Mouse (Mus musculus): ENCODE measurements around the gene Gtf2i. TPM values are rescaled to one million over a fixed set of nuclear protein-coding genes. Genes with fewer than 3 reads are reported as not detected.
"Not testable (repeated sequence)": the region's sequence is repeated elsewhere in the genome, so short reads cannot be mapped to it uniquely, and the experiment has no call there.

Gtf2i gene
- 100 to 1,000 TPM; 198 to 199 TPM for total RNA-seq (2021)

GRCm38 (mm10) chr5:134314688-134315622 lies at the start of gene Gtf2i:
Gene Gtf2i, minus strand, starts transcription at chr5:134314760.
- peak; percentile 95 for DNase-seq

GRCm38 (mm10) chr5:134359101-134359500 lies 44.5 kb upstream of the Gtf2i start:
- DNase-seq, result no peak

- DNase-seq, result not testable (repeated sequence)
Observed at GRCm38 (mm10) chr5:134355372-134355771, 40.8 kb upstream of the Gtf2i start.

- no peak for DNase-seq
Observed at GRCm38 (mm10) chr5:134353117-134353516, 38.6 kb upstream of the Gtf2i start.

GRCm38 (mm10) chr5:134352527-134353001 lies 38.0 kb upstream of the Gtf2i start:
- DNase-seq, result peak; percentile 27

- DNase-seq, result peak; percentile 59
Observed at GRCm38 (mm10) chr5:134350660-134351059, 36.1 kb upstream of the Gtf2i start.

- no peak for DNase-seq
Observed at GRCm38 (mm10) chr5:134347066-134347465, 32.5 kb upstream of the Gtf2i start.

- peak; percentile 36 for DNase-seq
Observed at GRCm38 (mm10) chr5:134345449-134345848, 30.9 kb upstream of the Gtf2i start.

- DNase-seq, result no peak
Observed at GRCm38 (mm10) chr5:134344076-134344475, 29.5 kb upstream of the Gtf2i start.

GRCm38 (mm10) chr5:134343530-134343929 lies 29.0 kb upstream of the Gtf2i start:
- DNase-seq, result not testable (repeated sequence)

GRCm38 (mm10) chr5:134342503-134343205 lies 28.1 kb upstream of the Gtf2i start:
- peak; percentile 17 for DNase-seq

- no peak for DNase-seq
Observed at GRCm38 (mm10) chr5:134341721-134342120, 27.2 kb upstream of the Gtf2i start.

GRCm38 (mm10) chr5:134341321-134341720 lies 26.8 kb upstream of the Gtf2i start:
- peak; percentile 35 for DNase-seq

- DNase-seq, result no peak
Observed at GRCm38 (mm10) chr5:134340101-134340522, 25.6 kb upstream of the Gtf2i start.

- DNase-seq, result not testable (repeated sequence)
Observed at GRCm38 (mm10) chr5:134337012-134337411, 22.5 kb upstream of the Gtf2i start.

- DNase-seq, result no peak
Observed at GRCm38 (mm10) chr5:134332743-134333142, 18.2 kb upstream of the Gtf2i start.

- DNase-seq, result no peak
Observed at GRCm38 (mm10) chr5:134330082-134330481, 15.5 kb upstream of the Gtf2i start.

- no peak for DNase-seq
Observed at GRCm38 (mm10) chr5:134329311-134329710, 14.8 kb upstream of the Gtf2i start.

GRCm38 (mm10) chr5:134328482-134329001 lies 14.0 kb upstream of the Gtf2i start:
- DNase-seq, result no peak

GRCm38 (mm10) chr5:134325856-134326566 lies 11.5 kb upstream of the Gtf2i start:
- DNase-seq, result no peak

GRCm38 (mm10) chr5:134323869-134324268 lies 9.3 kb upstream of the Gtf2i start:
- DNase-seq, result no peak

- no peak for DNase-seq
Observed at GRCm38 (mm10) chr5:134323311-134323710, 8.8 kb upstream of the Gtf2i start.
